Mouse (Mus musculus): ENCODE data around the gene S100a3. TPM values are rescaled to one million over a fixed set of nuclear protein-coding genes. Genes with fewer than 3 reads are reported as not detected.
A peak's percentile ranks its signal among the peaks of the same experiment; 100 is the strongest.

Gene S100a3
- polyA plus RNA-seq (2015; fragmentation: Nextera tagmentation; extraction: Ambion mirVana): not detected in 2 replicates

DNA sequence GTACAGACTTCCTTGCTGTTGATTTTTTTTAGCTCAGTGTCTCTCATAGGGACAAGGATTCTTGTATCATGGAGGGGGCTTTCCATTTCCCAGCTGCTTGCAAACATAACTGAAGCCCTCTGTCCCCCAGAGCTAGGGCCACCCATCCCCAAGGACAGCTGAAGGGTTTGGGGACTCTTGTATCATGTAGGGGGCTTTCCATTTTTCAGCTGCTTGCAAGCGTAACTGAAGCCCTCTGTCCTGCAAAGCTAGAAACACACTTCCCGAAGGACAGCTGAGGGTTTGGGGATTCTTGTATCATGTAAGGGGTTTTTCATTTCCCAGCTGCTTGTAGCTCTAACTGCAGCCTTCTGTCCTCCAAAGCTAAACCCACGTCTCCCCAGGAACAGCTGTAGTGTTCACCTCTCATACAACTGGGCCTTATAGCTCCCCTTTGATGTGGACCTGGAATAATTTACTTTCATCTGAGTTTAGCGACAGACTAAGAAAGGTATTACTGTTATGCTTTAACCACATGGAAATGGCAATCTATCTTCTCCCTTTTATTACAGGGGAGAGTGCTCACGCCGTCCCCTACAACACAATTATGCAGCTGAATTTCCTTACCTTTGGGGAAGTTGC is at the start of gene S100a3:
TSS of gene S100a3 (plus strand) at position 571 of the 621 bp plus-strand sequence.
- H3K9me3 ChIP-seq (replicated peaks; ENCODE audit: control insufficient read depth, low read length): no peaks in the 10 kb centered on the region
- H3K4me1 ChIP-seq (ENCODE audit: control insufficient read depth, low read depth, low read length): no peaks in the 10 kb centered on the region
- no peak within 1 kb of the TSS for H3K9ac ChIP-seq (ENCODE audit: low read depth, low read length)
- H3K4me2 ChIP-seq (ENCODE audit: low read depth, low read length): no peak within 1 kb of the TSS
- ATAC-seq (ENCODE audit: low read depth): no peak
- H3K27ac ChIP-seq (ENCODE audit: low read length): no peak within 1 kb of the TSS
- 53% methylated on average over 6 of the region's 6 CpGs for WGBS (ENCODE audit: insufficient replicate concordance)
- no peaks in the 10 kb centered on the region for H3K36me3 ChIP-seq (ENCODE audit: control insufficient read depth, insufficient read depth)
- H3K4me3 ChIP-seq (ENCODE audit: low read depth, low read length): no peak within 1 kb of the TSS
- H3K27me3 ChIP-seq (ENCODE audit: control insufficient read depth, insufficient read depth, low read depth, low read length): no peaks in the 10 kb centered on the region

DNA sequence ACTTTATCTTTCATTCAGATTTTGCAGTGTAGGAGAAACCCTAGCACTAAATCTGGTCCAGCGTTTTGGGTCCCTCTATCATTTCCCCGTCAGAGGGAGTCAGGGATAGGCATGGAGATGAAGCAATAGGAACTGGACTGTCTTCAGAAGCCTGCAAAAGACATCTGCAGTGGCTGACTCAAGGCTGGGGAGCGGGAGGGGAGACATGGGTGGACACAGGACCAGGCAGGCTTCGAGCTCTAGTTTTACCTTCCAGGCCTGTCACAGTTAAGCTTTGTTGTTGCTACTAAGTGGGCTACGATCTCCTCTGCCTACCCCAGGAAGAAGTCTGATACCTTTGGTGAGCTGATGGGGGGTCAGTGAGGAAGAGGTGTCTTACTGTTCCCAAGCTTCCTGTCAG is 48.1 kb upstream of the S100a3 start:
- 70% methylated on average over 5 of the region's 5 CpGs for WGBS (ENCODE audit: insufficient replicate concordance)
- Histone ChIP-seq H3K36me3 (ENCODE audit: control insufficient read depth, insufficient read depth) (peaks cover 5% of the 10 kb centered on the region), H3K9ac (ENCODE audit: low read depth, low read length) (no peak overlapping the region), H3K9me3 (replicated peaks; ENCODE audit: control insufficient read depth, low read length) (no peaks in the 10 kb centered on the region), H3K4me2 (ENCODE audit: low read depth, low read length) (no peak overlapping the region), H3K4me3 (ENCODE audit: low read depth, low read length) (no peak overlapping the region), H3K4me1 (ENCODE audit: control insufficient read depth, low read depth, low read length) (peaks cover 37% of the 10 kb centered on the region), H3K27ac (ENCODE audit: low read length) (no peak overlapping the region), H3K27me3 (ENCODE audit: control insufficient read depth, insufficient read depth, low read depth, low read length) (no peaks in the 10 kb centered on the region)
- ATAC-seq (ENCODE audit: low read depth): no peak

DNA sequence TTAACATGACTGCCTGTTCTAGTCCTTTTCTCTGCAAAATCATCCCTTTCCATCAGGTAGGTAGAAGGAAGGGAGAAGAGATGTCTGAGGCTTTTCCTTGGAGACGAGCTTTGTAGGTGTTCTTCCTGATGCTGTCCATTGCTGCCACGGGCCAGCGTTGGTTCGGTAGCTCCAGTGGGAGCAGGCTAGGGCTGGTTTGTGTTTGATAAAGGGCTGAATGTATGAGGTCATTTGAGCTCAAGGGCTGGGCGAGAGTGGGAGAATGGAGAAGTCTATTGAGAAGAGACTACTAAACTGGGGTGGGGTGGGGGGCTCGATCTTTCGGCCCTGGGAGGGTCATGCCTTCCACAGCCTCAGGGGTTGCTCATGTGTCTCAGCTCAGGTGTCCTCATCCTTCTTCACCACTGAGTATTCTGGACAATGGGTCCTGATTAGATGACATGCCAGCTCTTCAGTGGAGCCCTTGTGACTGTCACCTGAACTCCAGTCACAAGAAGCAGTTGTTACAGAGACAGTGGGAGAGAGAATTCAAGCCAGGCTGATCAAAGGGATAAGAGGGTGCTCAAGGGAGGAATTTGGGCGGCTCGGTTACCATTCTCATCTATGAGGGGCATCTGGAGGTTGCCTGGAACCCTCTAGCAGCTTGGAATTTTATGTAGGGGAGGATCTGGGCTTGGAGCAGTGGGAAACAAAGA is 47.3 kb upstream of the S100a3 start:
- Histone ChIP-seq H3K4me2 (ENCODE audit: low read depth, low read length) (no peak overlapping the region; the same call in 1 of the 2 replicates), H3K4me3 (ENCODE audit: low read depth, low read length) (no peak overlapping the region)
- 66% methylated on average over 9 of the region's 9 CpGs for WGBS (ENCODE audit: insufficient replicate concordance)

DNA sequence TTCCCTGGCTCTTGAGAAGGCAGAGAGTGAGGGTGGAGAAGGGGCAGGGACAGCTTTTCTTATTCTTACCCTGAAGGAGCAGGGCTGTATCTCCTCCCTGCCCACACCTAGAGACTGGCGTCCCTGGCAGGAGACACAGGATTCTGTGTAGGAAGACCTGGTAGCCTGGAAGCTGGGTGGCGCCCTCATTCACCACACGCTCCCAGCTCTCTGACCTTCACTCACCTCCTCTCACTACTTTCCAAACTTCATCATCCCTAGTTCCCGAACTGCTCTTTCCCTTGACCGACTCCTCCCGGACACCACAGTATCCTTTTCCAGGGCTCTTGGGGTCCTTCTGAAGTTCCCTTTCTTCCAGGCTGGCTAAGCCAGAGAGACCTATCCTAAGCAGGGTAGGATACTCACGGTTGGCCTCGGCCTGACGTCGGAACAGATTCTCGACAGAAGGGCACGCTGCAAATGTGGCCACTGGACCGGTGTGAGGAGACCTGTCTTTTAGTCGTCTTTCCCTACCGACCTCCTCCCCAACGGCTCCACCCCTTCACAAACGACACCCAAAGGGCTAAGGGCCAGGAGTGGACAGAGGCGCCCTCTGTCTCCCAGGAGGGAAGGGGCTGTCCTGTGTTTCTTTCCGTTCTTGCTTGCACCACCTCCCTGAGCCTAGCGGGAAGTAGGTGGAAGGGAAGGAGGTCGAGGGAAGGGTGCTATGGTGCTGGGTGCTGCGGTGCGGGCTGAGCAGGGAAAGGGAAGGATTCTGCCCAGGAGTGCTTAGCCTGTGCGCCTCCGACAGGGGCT is 46.4 kb upstream of the S100a3 start, which contains the start of the genes S100a1 and S100a13:
TSS of gene S100a1 (minus strand) at position 597 of the 795 bp plus-strand sequence.
TSS of gene S100a13 (plus strand) at position 640 of the 795 bp plus-strand sequence.
- H3K27ac ChIP-seq (ENCODE audit: low read length): peak within 1 kb of the TSS; percentile 32
- peaks cover 27% of the 10 kb centered on the region for H3K4me1 ChIP-seq (ENCODE audit: control insufficient read depth, low read depth, low read length)

More for the DNA sequence above, 47.3 kb upstream of the S100a3 start:
- Histone ChIP-seq H3K4me1 (ENCODE audit: control insufficient read depth, low read depth, low read length) (peaks cover 29% of the 10 kb centered on the region), H3K9ac (ENCODE audit: low read depth, low read length) (peak overlapping the region; percentile 64; the same call in 1 of the 2 replicates), H3K9me3 (replicated peaks; ENCODE audit: control insufficient read depth, low read length) (no peaks in the 10 kb centered on the region), H3K36me3 (ENCODE audit: control insufficient read depth, insufficient read depth) (no peaks in the 10 kb centered on the region), H3K27me3 (ENCODE audit: control insufficient read depth, insufficient read depth, low read depth, low read length) (no peaks in the 10 kb centered on the region), H3K27ac (ENCODE audit: low read length) (no peak overlapping the region)
- ATAC-seq (ENCODE audit: low read depth): no peak

DNA sequence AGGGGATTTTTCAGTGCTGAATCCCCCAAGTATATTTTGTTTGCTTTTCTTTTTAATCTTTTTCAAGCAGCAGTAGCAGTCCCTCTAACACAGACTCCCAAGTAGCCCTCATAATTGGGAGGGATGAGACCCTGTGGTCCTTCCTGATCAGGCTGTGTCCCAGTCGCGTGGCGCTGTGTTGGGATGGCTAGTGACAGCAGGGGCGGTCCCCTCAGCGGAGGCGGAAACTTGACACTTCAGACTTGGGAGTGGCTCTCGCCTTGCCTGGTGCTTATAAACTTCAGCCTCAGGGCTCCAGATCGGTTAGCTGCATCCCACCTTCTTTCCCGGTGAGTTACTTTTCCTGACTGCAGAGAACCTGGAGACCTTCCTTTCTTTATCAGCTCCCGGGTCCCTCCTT is 45.7 kb upstream of the S100a3 start:
- peak overlapping the region; percentile 64 for H3K4me3 ChIP-seq (ENCODE audit: low read depth, low read length)
- peak; percentile 85 for ATAC-seq (ENCODE audit: low read depth)
- peak overlapping the region; percentile 32 for H3K27ac ChIP-seq (ENCODE audit: low read length)
- peak overlapping the region; percentile 98 for H3K4me2 ChIP-seq (ENCODE audit: low read depth, low read length)
- H3K4me1 ChIP-seq (ENCODE audit: control insufficient read depth, low read depth, low read length): peaks cover 25% of the 10 kb centered on the region
- H3K9ac ChIP-seq (ENCODE audit: low read depth, low read length): peak overlapping the region; percentile 64
- H3K9me3 ChIP-seq (replicated peaks; ENCODE audit: control insufficient read depth, low read length): no peaks in the 10 kb centered on the region
- no peaks in the 10 kb centered on the region for H3K36me3 ChIP-seq (ENCODE audit: control insufficient read depth, insufficient read depth)
- under 1% methylated on average over 10 of the region's 10 CpGs for WGBS (ENCODE audit: insufficient replicate concordance)
- no peaks in the 10 kb centered on the region for H3K27me3 ChIP-seq (ENCODE audit: control insufficient read depth, insufficient read depth, low read depth, low read length)

More for the DNA sequence above, 46.4 kb upstream of the S100a3 start, which contains the start of the genes S100a1 and S100a13:
- peak; percentile 37 for ATAC-seq (ENCODE audit: low read depth)
- 3% methylated on average over 25 of the region's 25 CpGs for WGBS (ENCODE audit: insufficient replicate concordance)
- H3K9me3 ChIP-seq (replicated peaks; ENCODE audit: control insufficient read depth, low read length): no peaks in the 10 kb centered on the region
- no peaks in the 10 kb centered on the region for H3K27me3 ChIP-seq (ENCODE audit: control insufficient read depth, insufficient read depth, low read depth, low read length)
- no peaks in the 10 kb centered on the region for H3K36me3 ChIP-seq (ENCODE audit: control insufficient read depth, insufficient read depth)
- H3K9ac ChIP-seq (ENCODE audit: low read depth, low read length): peak within 1 kb of the TSS; percentile 64
- H3K4me3 ChIP-seq (ENCODE audit: low read depth, low read length): peak within 1 kb of the TSS; percentile 64
- H3K4me2 ChIP-seq (ENCODE audit: low read depth, low read length): peak within 1 kb of the TSS; percentile 98

DNA sequence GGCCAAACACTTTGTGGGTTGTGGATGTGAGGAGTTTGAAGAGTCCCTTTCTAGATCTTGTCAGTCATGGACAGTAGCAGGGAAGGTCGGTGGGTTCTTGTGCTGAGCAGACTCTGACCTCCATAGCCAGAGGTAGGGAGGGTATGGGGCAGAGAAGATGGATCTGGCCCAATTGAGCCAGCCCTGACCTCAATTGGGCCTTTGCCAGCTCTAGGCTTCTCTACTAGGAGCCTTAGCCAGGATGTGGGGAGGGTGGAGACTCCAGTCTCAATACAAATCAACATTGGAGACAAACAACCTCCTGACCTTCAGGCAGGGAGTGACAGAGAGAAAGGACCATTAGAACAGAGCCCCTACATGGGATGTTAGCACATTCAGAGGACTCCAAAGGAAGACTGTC is 45.1 kb upstream of the S100a3 start:
- no peaks in the 10 kb centered on the region for H3K36me3 ChIP-seq (ENCODE audit: control insufficient read depth, insufficient read depth)
- ATAC-seq (ENCODE audit: low read depth): 0 out of 2 replicates have a peak, but pooled peaks have one; percentile 10
- peak overlapping the region; percentile 32; the same call in 1 of the 2 replicates for H3K27ac ChIP-seq (ENCODE audit: low read length)
- peak overlapping the region; percentile 64 for H3K9ac ChIP-seq (ENCODE audit: low read depth, low read length)
- peaks cover 23% of the 10 kb centered on the region for H3K4me1 ChIP-seq (ENCODE audit: control insufficient read depth, low read depth, low read length)
- H3K27me3 ChIP-seq (ENCODE audit: control insufficient read depth, insufficient read depth, low read depth, low read length): no peaks in the 10 kb centered on the region
- 19% methylated on average over 1 of the region's 1 CpGs for WGBS (ENCODE audit: insufficient replicate concordance)
- H3K4me3 ChIP-seq (ENCODE audit: low read depth, low read length): peak overlapping the region; percentile 64
- no peaks in the 10 kb centered on the region for H3K9me3 ChIP-seq (replicated peaks; ENCODE audit: control insufficient read depth, low read length)
- H3K4me2 ChIP-seq (ENCODE audit: low read depth, low read length): peak overlapping the region; percentile 98

DNA sequence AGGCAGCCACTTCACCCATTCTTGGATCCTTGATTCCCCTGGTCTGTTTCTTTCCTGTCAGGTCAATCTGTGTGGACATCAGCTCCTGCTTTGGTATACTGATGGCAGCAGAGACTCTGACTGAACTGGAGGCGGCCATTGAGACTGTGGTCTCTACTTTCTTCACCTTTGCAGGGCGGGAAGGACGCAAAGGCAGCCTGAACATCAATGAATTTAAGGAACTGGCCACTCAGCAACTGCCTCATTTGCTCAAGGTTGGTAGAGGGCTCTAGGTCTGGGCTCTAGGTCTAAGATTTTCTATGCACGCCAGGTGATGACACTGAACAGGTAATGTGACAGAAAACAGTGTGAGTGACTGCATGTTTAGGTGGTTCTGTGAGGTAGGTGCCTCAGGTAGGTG is 44.6 kb upstream of the S100a3 start:
- no peaks in the 10 kb centered on the region for H3K36me3 ChIP-seq (ENCODE audit: control insufficient read depth, insufficient read depth)
- H3K9ac ChIP-seq (ENCODE audit: low read depth, low read length): no peak overlapping the region
- peaks cover 23% of the 10 kb centered on the region for H3K4me1 ChIP-seq (ENCODE audit: control insufficient read depth, low read depth, low read length)
- H3K4me2 ChIP-seq (ENCODE audit: low read depth, low read length): 0 out of 2 replicates have a peak overlapping the region, but pooled peaks have one; percentile 98
- no peak overlapping the region for H3K4me3 ChIP-seq (ENCODE audit: low read depth, low read length)
- no peak for ATAC-seq (ENCODE audit: low read depth)
- no peak overlapping the region for H3K27ac ChIP-seq (ENCODE audit: low read length)
- WGBS (ENCODE audit: insufficient replicate concordance): 67% methylated on average over 4 of the region's 4 CpGs
- no peaks in the 10 kb centered on the region for H3K27me3 ChIP-seq (ENCODE audit: control insufficient read depth, insufficient read depth, low read depth, low read length)
- no peaks in the 10 kb centered on the region for H3K9me3 ChIP-seq (replicated peaks; ENCODE audit: control insufficient read depth, low read length)

DNA sequence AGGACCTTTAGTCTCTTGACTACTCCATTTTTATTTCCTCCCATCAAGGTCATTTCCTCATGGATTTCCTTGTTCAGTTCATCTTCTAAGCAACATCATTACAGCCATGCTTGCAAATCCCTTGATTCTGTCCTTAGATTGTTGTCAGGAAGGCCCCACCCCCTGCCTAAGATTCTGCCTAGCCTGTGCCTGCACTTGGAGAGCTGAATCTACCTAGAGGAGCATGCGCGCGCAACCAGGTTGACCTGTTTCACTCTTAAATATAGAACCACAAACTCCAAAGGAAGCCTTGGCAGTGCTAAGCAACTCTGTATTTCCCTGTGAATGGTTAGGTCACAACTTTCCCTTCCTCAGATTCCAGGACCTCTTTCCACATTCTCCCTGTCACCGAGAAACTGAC is 42.7 kb upstream of the S100a3 start:
- Histone ChIP-seq H3K27ac (ENCODE audit: low read length) (no peak overlapping the region), H3K4me1 (ENCODE audit: control insufficient read depth, low read depth, low read length) (peaks cover 23% of the 10 kb centered on the region), H3K36me3 (ENCODE audit: control insufficient read depth, insufficient read depth) (no peaks in the 10 kb centered on the region), H3K4me3 (ENCODE audit: low read depth, low read length) (no peak overlapping the region), H3K9me3 (replicated peaks; ENCODE audit: control insufficient read depth, low read length) (no peaks in the 10 kb centered on the region), H3K4me2 (ENCODE audit: low read depth, low read length) (no peak overlapping the region), H3K27me3 (ENCODE audit: control insufficient read depth, insufficient read depth, low read depth, low read length) (no peaks in the 10 kb centered on the region), H3K9ac (ENCODE audit: low read depth, low read length) (no peak overlapping the region)
- 82% methylated on average over 4 of the region's 4 CpGs for WGBS (ENCODE audit: insufficient replicate concordance)
- no peak for ATAC-seq (ENCODE audit: low read depth)

All from liver, embryonic 16.5 days (tissue).